21 mouse cellular contexts compared by ENCODE assay signal in the genomic region with DNA sequence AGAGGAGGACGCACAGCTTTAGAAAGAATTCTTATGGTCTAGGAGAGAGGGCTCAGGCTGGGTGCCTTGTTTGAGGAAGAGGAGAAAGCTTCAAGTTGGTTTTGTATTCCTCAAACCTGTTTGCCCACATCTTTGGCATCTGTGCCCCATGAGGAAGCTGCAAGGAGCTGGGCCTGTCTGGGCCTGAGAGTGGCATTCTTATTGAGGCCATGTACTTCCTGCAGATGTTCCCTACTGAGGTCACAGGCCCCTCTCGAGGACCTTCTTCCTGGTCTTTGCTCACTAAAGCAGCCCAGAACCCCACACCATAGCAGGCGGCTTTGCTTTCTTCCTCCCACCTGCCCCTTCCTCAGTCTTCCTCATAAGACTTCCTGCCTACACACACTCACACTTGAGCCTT. TPM values are rescaled to one million over a fixed set of nuclear protein-coding genes. Genes with fewer than 3 reads are reported as not detected.
A peak's percentile ranks its signal among the peaks of the same experiment; 100 is the strongest.
DNase-seq lines count a peak whose midpoint lies in the region; ATAC-seq and TF ChIP-seq lines count a peak whose summit lies in the region.
"Had no signal": no experiment of that assay in that cellular context is flagged by ENCODE, and none has a peak within 500 bp of the region (broad histone marks: within the 10 kb centered on the region; RNA-seq: fewer than 3 reads in every experiment).

No protein-coding gene starts in this region.

- ATAC-seq in granulocyte monocyte progenitor cell, adult 5-6 weeks (replicated peaks; ENCODE audit: poor library complexity, severe bottlenecking) = peak; percentile 38
- no peak for ATAC-seq in forebrain, embryonic 15.5 days (replicated peaks)
- no peak for ATAC-seq in liver, postnatal 0 days
- no peak for ATAC-seq in hindbrain, embryonic 13.5 days (ENCODE audit: low FRiP score)
- ATAC-seq: hindbrain, postnatal 0 days; intestine, postnatal 0 days; lung, postnatal 0 days; midbrain, embryonic 13.5 days had no signal

- H3K27ac ChIP-seq in forebrain, embryonic 15.5 days (replicated peaks) = no peak overlapping the region
- no peak overlapping the region for H3K27ac ChIP-seq in liver, postnatal 0 days (ENCODE audit: low read depth)
- no peak overlapping the region for H3K27ac ChIP-seq in hindbrain, embryonic 13.5 days
- H3K27ac ChIP-seq: gastrocnemius, adult 2 months; heart, embryonic 13.5 days; hindbrain, postnatal 0 days; liver, embryonic 15.5 days; midbrain, embryonic 13.5 days had no signal

- DNase-seq in urinary bladder, postnatal 14 days (ENCODE audit: low spot score) = peak; percentile 77
- no peak for DNase-seq in urinary bladder, adult 2 months (ENCODE audit: low spot score)
- peak; percentile 18 for DNase-seq in thymus, postnatal 0 days (ENCODE audit: low spot score)
- DNase-seq in liver, postnatal 0 days = no peak
- DNase-seq: adrenal gland, adult 8-10 months; cerebellum, adult 9-10 months; gastrocnemius, adult 2 months; heart, adult 18-20 months; heart, postnatal 36 days; right cerebral cortex, postnatal 14 days had no signal

- TF ChIP-seq EP300 in liver, postnatal 0 days (IDR thresholded peaks at IDR 0.05; ENCODE audit: low read depth) = no peak

- H3K9ac ChIP-seq in forebrain, embryonic 15.5 days (replicated peaks) = no peak overlapping the region
- H3K9ac ChIP-seq in liver, postnatal 0 days (replicated peaks) = no peak overlapping the region
- H3K9ac ChIP-seq in hindbrain, embryonic 13.5 days = no peak overlapping the region
- H3K9ac ChIP-seq: heart, embryonic 13.5 days; liver, embryonic 15.5 days; midbrain, embryonic 13.5 days had no signal

- H3K27me3 ChIP-seq in forebrain, embryonic 15.5 days = no peaks in the 10 kb centered on the region
- H3K27me3 ChIP-seq in liver, postnatal 0 days (ENCODE audit: insufficient read depth, low read length) = no peaks in the 10 kb centered on the region
- no peaks in the 10 kb centered on the region for H3K27me3 ChIP-seq in hindbrain, embryonic 13.5 days
- H3K27me3 ChIP-seq: heart, embryonic 13.5 days; liver, embryonic 15.5 days; midbrain, embryonic 13.5 days had no signal

- no peaks in the 10 kb centered on the region for H3K36me3 ChIP-seq in forebrain, embryonic 15.5 days
- H3K36me3 ChIP-seq in liver, postnatal 0 days (replicated peaks; ENCODE audit: insufficient read depth, low read length) = no peaks in the 10 kb centered on the region
- H3K36me3 ChIP-seq in hindbrain, embryonic 13.5 days = no peaks in the 10 kb centered on the region
- H3K36me3 ChIP-seq: heart, embryonic 13.5 days; liver, embryonic 15.5 days; midbrain, embryonic 13.5 days had no signal

- no peak for TF ChIP-seq CTCF in liver, postnatal 0 days (IDR thresholded peaks at IDR 0.05; ENCODE audit: low read depth)

- WGBS in forebrain, embryonic 15.5 days = 84% methylated on average over 3 of the region's 3 CpGs
- 56% methylated on average over 3 of the region's 3 CpGs for whole genome bisulfite sequencing in liver, postnatal 0 days (ENCODE audit: insufficient replicate concordance)
- WGBS in hindbrain, embryonic 13.5 days = 78% methylated on average over 3 of the region's 3 CpGs

- no peak overlapping the region for H3K4me3 ChIP-seq in forebrain, embryonic 15.5 days
- H3K4me3 ChIP-seq in liver, postnatal 0 days (ENCODE audit: low read depth, low read length) = no peak overlapping the region
- H3K4me3 ChIP-seq in hindbrain, embryonic 13.5 days = no peak overlapping the region
- H3K4me3 ChIP-seq: gastrocnemius, adult 2 months; heart, embryonic 13.5 days; liver, embryonic 15.5 days; midbrain, embryonic 13.5 days had no signal

- no peaks in the 10 kb centered on the region for H3K9me3 ChIP-seq in forebrain, embryonic 15.5 days
- no peaks in the 10 kb centered on the region for H3K9me3 ChIP-seq in liver, postnatal 0 days (ENCODE audit: low read length)
- no peaks in the 10 kb centered on the region for H3K9me3 ChIP-seq in hindbrain, embryonic 13.5 days
- H3K9me3 ChIP-seq: heart, embryonic 13.5 days; liver, embryonic 15.5 days; midbrain, embryonic 13.5 days had no signal

- no peaks in the 10 kb centered on the region for H3K4me1 ChIP-seq in forebrain, embryonic 15.5 days
- peaks cover 11% of the 10 kb centered on the region; the same call in 1 of the 2 replicates for H3K4me1 ChIP-seq in liver, postnatal 0 days (ENCODE audit: insufficient read depth)
- no peaks in the 10 kb centered on the region for H3K4me1 ChIP-seq in hindbrain, embryonic 13.5 days (replicated peaks)
- H3K4me1 ChIP-seq: midbrain, embryonic 13.5 days had no signal

- no peak overlapping the region for H3K4me2 ChIP-seq in forebrain, embryonic 15.5 days (replicated peaks)
- no peak overlapping the region for H3K4me2 ChIP-seq in liver, postnatal 0 days (ENCODE audit: low read depth, low read length)
- H3K4me2 ChIP-seq in hindbrain, embryonic 13.5 days = no peak overlapping the region
- H3K4me2 ChIP-seq: heart, embryonic 13.5 days; liver, embryonic 15.5 days; midbrain, embryonic 13.5 days had no signal

RNA-seq across cellular contexts. Expression of gene Plb1, which starts 33.4 kb away (rescaled TPM):
- polyA plus RNA-seq in urinary bladder, adult 2 months (2012; rRNA removed) = 2.9 and 3.4 TPM in 2 replicates
- not detected in 2 replicates for total RNA-seq in granulocyte monocyte progenitor cell, adult 5-6 weeks (2014; fragmentation: Nextera tagmentation)
- not detected in 2 replicates for total RNA-seq in granulocyte monocyte progenitor cell, adult 5-6 weeks (2017)
- 8.8 and 10.7 TPM in 2 replicates for polyA plus RNA-seq in thymus, postnatal 0 days (2015; fragmentation: Nextera tagmentation; extraction: Ambion mirVana)
- 0.06 TPM in 1 of 2 replicates, not detected in the other for polyA plus RNA-seq in forebrain, embryonic 15.5 days (2015; fragmentation: Nextera tagmentation; extraction: Ambion mirVana)
- 0.18 TPM in 1 of 2 replicates, not detected in the other for polyA plus RNA-seq in liver, postnatal 0 days (2015; fragmentation: Nextera tagmentation; extraction: Ambion mirVana)
- polyA plus RNA-seq in hindbrain, embryonic 13.5 days (2015; fragmentation: Nextera tagmentation; extraction: Ambion mirVana) = 0.04 and 0.12 TPM in 2 replicates
- polyA plus RNA-seq: C2C12; midbrain, embryonic 13.5 days; neural tube, embryonic 14.5 days had no signal

Comparison
In these comparisons a context has a peak if more than half of its experiments do, and no peak if none do; other contexts are left out.
1. DNase-seq: peak in urinary bladder, postnatal 14 days (single experiment) and thymus, postnatal 0 days (single experiment); none in urinary bladder, adult 2 months (single experiment) and liver, postnatal 0 days (single experiment).